Mouse (Mus musculus) c-Kit-positive CD71-positive TER-119-negative erythroid progenitor cells, embryonic 14.5 days (primary cell): ENCODE results near the gene Tspan9.

Experiments used
- DNase-seq: peaks from one replicate; pipeline ENCODE4 v3.0.0-alpha.2; 2013; ENCODE audit warnings: low read depth

The Tspan9 gene

GRCm38 (mm10) chr6:127979831-127980230 lies 163.6 kb downstream of the Tspan9 start:
- no peak for DNase-seq

- no peak for DNase-seq
These were observed 164.5 kb downstream of the Tspan9 start for GRCm38 (mm10) chr6:127978941-127979340.

- no peak for DNase-seq
These were observed 166.7 kb downstream of the Tspan9 start for GRCm38 (mm10) chr6:127976695-127977094.

GRCm38 (mm10) chr6:127974000-127974399 lies 169.4 kb downstream of the Tspan9 start:
- DNase-seq, result no peak

GRCm38 (mm10) chr6:127973553-127973952 lies 169.8 kb downstream of the Tspan9 start:
- no peak for DNase-seq

- no peak for DNase-seq
These were observed 171.5 kb downstream of the Tspan9 start for GRCm38 (mm10) chr6:127971931-127972330.

GRCm38 (mm10) chr6:127970848-127971247 lies 172.5 kb downstream of the Tspan9 start:
- DNase-seq, result no peak

- DNase-seq, result peak; percentile 24
These were observed 173.3 kb downstream of the Tspan9 start for GRCm38 (mm10) chr6:127970120-127970519.

GRCm38 (mm10) chr6:127969709-127970108 lies 173.7 kb downstream of the Tspan9 start:
- DNase-seq, result no peak

- no peak for DNase-seq
These were observed 177.9 kb downstream of the Tspan9 start for GRCm38 (mm10) chr6:127965497-127965896.

GRCm38 (mm10) chr6:127960203-127960602 lies 183.2 kb downstream of the Tspan9 start:
- DNase-seq, result no peak

GRCm38 (mm10) chr6:127956172-127956571 lies 187.2 kb downstream of the Tspan9 start:
- DNase-seq, result no peak

GRCm38 (mm10) chr6:127953071-127953470 lies 190.3 kb downstream of the Tspan9 start:
- DNase-seq, result no peak

GRCm38 (mm10) chr6:127949885-127950284 lies 193.5 kb downstream of the Tspan9 start:
- DNase-seq, result no peak

GRCm38 (mm10) chr6:127948656-127949055 lies 194.7 kb downstream of the Tspan9 start:
- DNase-seq, result no peak

- peak; percentile 17 for DNase-seq
These were observed 197.7 kb downstream of the Tspan9 start for GRCm38 (mm10) chr6:127945725-127946124.

GRCm38 (mm10) chr6:127942421-127942820 lies 201.0 kb downstream of the Tspan9 start:
- no peak for DNase-seq

GRCm38 (mm10) chr6:127935105-127935504 lies 208.3 kb downstream of the Tspan9 start:
- no peak for DNase-seq

- DNase-seq, result no peak
These were observed 209.6 kb downstream of the Tspan9 start for GRCm38 (mm10) chr6:127933841-127934240.

- DNase-seq, result no peak
These were observed 210.7 kb downstream of the Tspan9 start for GRCm38 (mm10) chr6:127932697-127933096.

GRCm38 (mm10) chr6:127928682-127929081 lies 214.7 kb downstream of the Tspan9 start:
- DNase-seq, result no peak

GRCm38 (mm10) chr6:127925915-127926314 lies 217.5 kb downstream of the Tspan9 start:
- no peak for DNase-seq

GRCm38 (mm10) chr6:127924750-127925149 lies 218.6 kb downstream of the Tspan9 start:
- DNase-seq, result no peak

- no peak for DNase-seq
These were observed 220.1 kb downstream of the Tspan9 start for GRCm38 (mm10) chr6:127923296-127923695.

GRCm38 (mm10) chr6:127921996-127922395 lies 221.4 kb downstream of the Tspan9 start:
- DNase-seq, result no peak
